In genomic region chr13:63344481-63344880, GRCm38 (mm10) we compare ENCODE assay signal across 21 mouse cellular contexts.
DNase-seq lines count a peak whose midpoint lies in the region; TF ChIP-seq lines count a peak whose summit lies in the region.
"Had no signal": no experiment of that assay in that cellular context is flagged by ENCODE, and none has a peak within 500 bp of the region (broad histone marks: within the 10 kb centered on the region; RNA-seq: fewer than 3 reads in every experiment).

No protein-coding gene starts in this region.

- no peaks in the 10 kb centered on the region for H3K79me2 ChIP-seq in CH12.LX (replicated peaks; ENCODE audit: control insufficient read depth, extremely low read depth, insufficient read depth, poor library complexity, severe bottlenecking)

- H3K27ac ChIP-seq in heart, embryonic 10.5 days = no peak overlapping the region
- no peak overlapping the region for H3K27ac ChIP-seq in CH12.LX (ENCODE audit: insufficient read depth, low read depth)
- H3K27ac ChIP-seq: embryonic facial prominence, embryonic 13.5 days; embryonic facial prominence, embryonic 15.5 days; forebrain, embryonic 10.5 days; forebrain, embryonic 12.5 days had no signal

- dilution Hi-C loops in CH12.LX (cut with MboI; ENCODE audit: extremely low pct_ligation_motif_present, extremely low pct_unique_long_range_greater_than_20kb, low sequenced_read_pairs) = no loop called here

- no peak overlapping the region for H3K4me2 ChIP-seq in CH12.LX (ENCODE audit: insufficient read depth, low read depth, poor library complexity, severe bottlenecking)
- H3K4me2 ChIP-seq: embryonic facial prominence, embryonic 13.5 days; embryonic facial prominence, embryonic 15.5 days; forebrain, embryonic 12.5 days had no signal

- H3K27me3 ChIP-seq in heart, embryonic 10.5 days (ENCODE audit: insufficient read depth, poor library complexity, severe bottlenecking) = no peaks in the 10 kb centered on the region
- no peaks in the 10 kb centered on the region for H3K27me3 ChIP-seq in CH12.LX (replicated peaks)
- H3K27me3 ChIP-seq: embryonic facial prominence, embryonic 13.5 days; embryonic facial prominence, embryonic 15.5 days; forebrain, embryonic 12.5 days had no signal

- in situ Hi-C loops in CH12.LX (cut with MboI; ENCODE audit: low pct_ligation_motif_present, low pct_unique_long_range_greater_than_20kb, low sequenced_read_pairs) = loop anchor here (25.0 kb wide), 1 partner anchor 693 kb away; no protein-coding TSS in a partner anchor

- no peaks in the 10 kb centered on the region for H3K9me3 ChIP-seq in heart, embryonic 10.5 days
- no peaks in the 10 kb centered on the region for H3K9me3 ChIP-seq in CH12.LX (replicated peaks; ENCODE audit: low read length)
- H3K9me3 ChIP-seq: embryonic facial prominence, embryonic 13.5 days; embryonic facial prominence, embryonic 15.5 days; forebrain, embryonic 10.5 days; forebrain, embryonic 12.5 days had no signal

- no peak overlapping the region for H3K9ac ChIP-seq in CH12.LX (ENCODE audit: insufficient read depth, low read depth)
- H3K9ac ChIP-seq: embryonic facial prominence, embryonic 13.5 days; embryonic facial prominence, embryonic 15.5 days; forebrain, embryonic 12.5 days had no signal

- no peaks in the 10 kb centered on the region for H3K4me1 ChIP-seq in heart, embryonic 10.5 days
- peaks cover 5 to 47% of the 10 kb centered on the region in 2 experiments; a peak in 3 of 4 replicates for H3K4me1 ChIP-seq in CH12.LX (ENCODE audit: control insufficient read depth in 1 of 2, insufficient read depth in 2 of 2)
- H3K4me1 ChIP-seq: embryonic facial prominence, embryonic 13.5 days; embryonic facial prominence, embryonic 15.5 days; forebrain, embryonic 10.5 days; forebrain, embryonic 12.5 days had no signal

- WGBS in heart, embryonic 10.5 days = 93% methylated on average over 3 of the region's 3 CpGs

- peak; percentile 16 for DNase-seq in heart, embryonic 10.5 days (ENCODE audit: low spot score)
- DNase-seq in heart, postnatal 4 days = no peak
- peak; percentile 65 for DNase-seq in CH12.LX (ENCODE audit: extremely low read depth)
- DNase-seq in kidney, adult 18-20 months = no peak
- DNase-seq in spleen, postnatal 36 days (ENCODE audit: low spot score in 2 of 2) = no peak
- DNase-seq: adrenal gland, adult 2 months; adrenal gland, postnatal 10 days; adrenal gland, postnatal 25 days; B cell, adult 2 months; cerebellum, adult 11 months; cerebellum, adult 18-20 months; cerebellum, adult 8-10 months; cerebellum, adult 9-11 months; cerebellum, postnatal 14 days; cerebellum, postnatal 36 days; embryo, embryonic 11 days had no signal

- no peak for TF ChIP-seq CTCF in CH12.LX (conservative IDR thresholded peaks at IDR 0.05 in 1 of 2, IDR thresholded peaks at IDR 0.05 in 1 of 2; ENCODE audit: low read depth in 2 of 2, low read length in 2 of 2)

- H3K36me3 ChIP-seq in heart, embryonic 10.5 days = no peaks in the 10 kb centered on the region; the same call in 1 of the 2 replicates
- peaks cover 2% of the 10 kb centered on the region in 2 experiments for H3K36me3 ChIP-seq in CH12.LX (replicated peaks in 1 of 2; ENCODE audit: control insufficient read depth in 1 of 2, insufficient read depth in 1 of 2, low read length in 1 of 2)
- H3K36me3 ChIP-seq: embryonic facial prominence, embryonic 15.5 days; forebrain, embryonic 12.5 days had no signal

- TF ChIP-seq RAD21 in CH12.LX (IDR thresholded peaks at IDR 0.05; ENCODE audit: low read depth, low read length) = no peak

- no peak overlapping the region for H3K4me3 ChIP-seq in heart, embryonic 10.5 days
- no peak overlapping the region for H3K4me3 ChIP-seq in CH12.LX (replicated peaks in 1 of 3; ENCODE audit: low read depth in 2 of 3, low read length in 2 of 3, poor library complexity in 1 of 3)
- H3K4me3 ChIP-seq: embryonic facial prominence, embryonic 13.5 days; embryonic facial prominence, embryonic 15.5 days; erythroblast, embryonic 14.5 days; forebrain, embryonic 10.5 days; forebrain, embryonic 12.5 days had no signal

- TF ChIP-seq POLR2A in CH12.LX (IDR thresholded peaks at IDR 0.05; ENCODE audit: low read depth, low read length) = no peak

- TF ChIP-seq EP300 in CH12.LX (IDR thresholded peaks at IDR 0.05; ENCODE audit: low read length) = peak; percentile 46; the same call in 1 of the 2 replicates

TF ChIP-seq in CH12.LX, 34 proteins besides CTCF, POLR2A, EP300 and RAD21:
- TF ChIP-seq IRF4 (IDR thresholded peaks at IDR 0.05; ENCODE audit: low read depth, low read length) (no peak), MAX (IDR thresholded peaks at IDR 0.05; ENCODE audit: low read length) (no peak), NRF1 (IDR thresholded peaks at IDR 0.05; ENCODE audit: low read depth, low read length) (no peak), ZKSCAN1 (IDR thresholded peaks at IDR 0.05; ENCODE audit: borderline replicate concordance, low read depth, low read length) (no peak), MYC (IDR thresholded peaks at IDR 0.05; ENCODE audit: low read depth, low read length) (no peak), MAZ (IDR thresholded peaks at IDR 0.05; ENCODE audit: low read depth, low read length) (no peak), CHD1 (IDR thresholded peaks at IDR 0.05; ENCODE audit: low read depth, low read length) (no peak), RCOR1 (conservative IDR thresholded peaks at IDR 0.05; ENCODE audit: low read depth, low read length) (no peak), ETS1 (conservative IDR thresholded peaks at IDR 0.05; ENCODE audit: low read depth, low read length) (no peak), PAX5 (IDR thresholded peaks at IDR 0.05; ENCODE audit: low read length) (no peak), ZNF384 (IDR thresholded peaks at IDR 0.05; ENCODE audit: low read depth, low read length) (no peak), E2F4 (IDR thresholded peaks at IDR 0.05; ENCODE audit: insufficient replicate concordance, low read depth, low read length) (no peak), TBP (conservative IDR thresholded peaks at IDR 0.05; ENCODE audit: low read depth, low read length) (no peak)
TF ChIP-seq in CH12.LX: peak in this region for 0.

Comparison
In these comparisons a context has a peak if more than half of its experiments do, and no peak if none do; other contexts are left out.
1. DNase-seq: peak in heart, embryonic 10.5 days (single experiment) and CH12.LX (single experiment); none in heart, postnatal 4 days (single experiment), kidney, adult 18-20 months (single experiment) and spleen, postnatal 36 days (0 of 2).